Mouse (Mus musculus) limb, embryonic 12.5 days (tissue): ENCODE measurements around the gene Abcg3. TPM values are rescaled to one million over a fixed set of nuclear protein-coding genes. Genes with fewer than 3 reads are reported as not detected.

ENCODE experiments used
- ATAC-seq: fragments of 200-750 bp; cut with Nextera tagmentation; 2 replicates; pipeline ENCODE4 v1.8.0; 2017; ENCODE audit warnings: low read depth, moderate TSS enrichment; ENCODE audit not compliant: insufficient number of reproducible peaks, insufficient read depth, low FRiP score, low TSS enrichment
- H3K27ac ChIP-seq: fragments of 300-500 bp; sonication (generic); 2 replicates; pipeline ENCODE4 v1.5.1; 2016; ENCODE audit warnings: mild to moderate bottlenecking, moderate library complexity
- H3K27me3 ChIP-seq: fragments of 300-500 bp; sonication (generic); 2 replicates; pipeline ENCODE4 v1.6.1; 2016; ENCODE audit warnings: mild to moderate bottlenecking, moderate library complexity
- H3K36me3 ChIP-seq: fragments of 300-500 bp; sonication (generic); 2 replicates; pipeline ENCODE4 v1.6.1; 2016; ENCODE audit warnings: mild to moderate bottlenecking, moderate library complexity
- H3K4me1 ChIP-seq: fragments of 300-500 bp; sonication (generic); replicated peaks from 2 replicates; pipeline ENCODE4 v1.6.1; 2016
- H3K4me2 ChIP-seq: fragments of 300-500 bp; sonication (generic); 2 replicates; pipeline ENCODE4 v1.6.1; 2016; ENCODE audit warnings: mild to moderate bottlenecking, moderate library complexity
- H3K4me3 ChIP-seq: fragments of 300-500 bp; sonication (generic); replicated peaks from 2 replicates; pipeline ENCODE4 v1.5.1; 2016; ENCODE audit warnings: mild to moderate bottlenecking
- H3K9ac ChIP-seq: fragments of 300-500 bp; sonication (generic); replicated peaks from 2 replicates; pipeline ENCODE4 v1.6.1; 2016; ENCODE audit warnings: mild to moderate bottlenecking, moderate library complexity
- H3K9me3 ChIP-seq: fragments of 300-500 bp; sonication (generic); 2 replicates; pipeline ENCODE4 v1.6.1; 2016; ENCODE audit warnings: mild to moderate bottlenecking, moderate library complexity
- WGBS: fragments of 180-500 bp; shearing (Covaris S2); methylation state at CpG from one replicate; pipeline ENCODE4 v1.1.7; 2016; 5-methylcytosine and 5-hydroxymethylcytosine counted together
- polyA plus RNA-seq: library from polyadenylated mRNA; unstranded; fragments of >200 nt; fragmentation: Nextera tagmentation; extraction: Ambion mirVana; gene quantifications from 2 replicates; pipeline ENCODE4 v1.2.1, GENCODE M21; 2016

The Abcg3 gene
- polyA plus RNA-seq: 0.20 and 0.36 TPM in 2 replicates

DNA sequence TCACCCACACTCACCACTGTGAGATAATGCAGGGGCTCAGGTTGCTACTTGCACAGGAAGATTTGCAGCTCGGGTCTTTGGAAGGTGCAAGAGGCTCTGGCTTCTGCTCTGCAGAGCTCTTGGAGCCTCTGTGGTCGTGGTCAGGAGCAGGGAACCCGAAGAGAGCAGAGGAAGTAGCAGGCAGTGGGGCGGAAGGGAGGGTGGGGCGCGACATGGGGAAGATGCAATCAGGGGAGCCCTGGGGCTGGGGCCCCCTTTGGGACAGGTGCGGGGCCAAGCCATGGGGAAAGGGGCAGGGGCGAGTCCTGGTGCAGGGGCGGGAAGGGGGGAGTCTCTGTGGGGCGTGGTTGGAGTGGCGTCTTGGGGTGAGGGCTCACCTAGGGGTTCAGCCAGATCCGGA, at the start of gene Abcg3:
Gene Abcg3 (minus strand): TSS at position 184 of the 400 bp plus-strand sequence.
- no peaks in the 10 kb centered on the region for H3K9me3 ChIP-seq
- H3K27me3 ChIP-seq: no peaks in the 10 kb centered on the region
- H3K4me2 ChIP-seq: peak within 1 kb of the TSS; percentile 51
- H3K36me3 ChIP-seq: no peaks in the 10 kb centered on the region
- H3K27ac ChIP-seq: no peak within 1 kb of the TSS
- ATAC-seq: no peak
- no peaks in the 10 kb centered on the region for H3K4me1 ChIP-seq
- H3K4me3 ChIP-seq: peak within 1 kb of the TSS; percentile 19
- H3K9ac ChIP-seq: no peak within 1 kb of the TSS; the same call in 1 of the 2 replicates
- WGBS: 23% methylated on average over 12 of the region's 12 CpGs

DNA sequence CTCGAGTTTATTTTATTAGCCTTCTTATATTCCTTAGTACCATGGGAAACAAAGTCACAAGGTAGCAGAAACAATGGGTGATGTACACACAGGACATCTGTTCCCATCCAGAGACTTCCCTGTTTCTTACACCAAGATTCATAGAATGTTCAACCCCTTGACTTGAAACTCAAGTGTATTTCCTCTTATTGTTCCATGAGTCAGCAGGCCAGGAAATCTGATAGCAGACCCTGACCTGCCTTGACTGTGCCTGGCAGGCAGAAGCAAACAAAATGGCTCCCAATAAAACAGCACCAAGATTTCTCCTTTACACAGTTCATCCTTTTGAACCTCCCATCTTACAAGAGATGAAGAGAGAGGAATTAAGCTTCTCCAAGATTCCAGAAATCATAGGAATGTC, 30.0 kb upstream of the Abcg3 start:
- H3K9me3 ChIP-seq: 0 out of 2 replicates have a peak, but pooled peaks cover 4% of the 10 kb centered on the region
- H3K9ac ChIP-seq: no peak overlapping the region
- no peak overlapping the region for H3K4me2 ChIP-seq
- 76% methylated on average over 1 of the region's 1 CpGs for WGBS
- H3K4me1 ChIP-seq: no peaks in the 10 kb centered on the region
- H3K27me3 ChIP-seq: no peaks in the 10 kb centered on the region
- no peak overlapping the region for H3K4me3 ChIP-seq
- H3K36me3 ChIP-seq: no peaks in the 10 kb centered on the region
- ATAC-seq: no peak
- H3K27ac ChIP-seq: no peak overlapping the region

DNA sequence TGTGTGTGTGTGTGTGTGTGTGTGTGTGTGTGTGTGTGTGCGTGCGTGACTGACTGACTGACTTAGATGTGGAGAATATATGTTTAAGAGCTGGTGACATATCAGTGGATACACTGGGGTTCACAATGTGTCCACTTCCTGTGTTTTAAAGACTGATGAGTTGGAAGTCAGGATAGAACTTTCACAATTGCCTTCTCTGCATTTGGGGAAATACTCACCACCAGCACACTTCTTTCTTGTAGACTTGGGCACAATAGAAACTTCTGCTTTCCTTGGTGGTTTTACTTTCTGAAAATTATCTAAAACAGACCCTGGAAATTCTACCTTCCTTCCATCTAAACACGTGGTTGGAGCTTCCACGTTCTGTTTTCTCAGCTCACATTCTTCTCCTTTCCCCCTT, 29.1 kb upstream of the Abcg3 start:
- H3K9me3 ChIP-seq: 0 out of 2 replicates have a peak, but pooled peaks cover 4% of the 10 kb centered on the region
- H3K9ac ChIP-seq: no peak overlapping the region
- no peak overlapping the region for H3K4me2 ChIP-seq
- H3K36me3 ChIP-seq: no peaks in the 10 kb centered on the region
- no peak overlapping the region for H3K4me3 ChIP-seq
- H3K27me3 ChIP-seq: no peaks in the 10 kb centered on the region
- no peak for ATAC-seq
- 78% methylated on average over 4 of the region's 4 CpGs for WGBS
- H3K4me1 ChIP-seq: no peaks in the 10 kb centered on the region
- no peak overlapping the region for H3K27ac ChIP-seq

DNA sequence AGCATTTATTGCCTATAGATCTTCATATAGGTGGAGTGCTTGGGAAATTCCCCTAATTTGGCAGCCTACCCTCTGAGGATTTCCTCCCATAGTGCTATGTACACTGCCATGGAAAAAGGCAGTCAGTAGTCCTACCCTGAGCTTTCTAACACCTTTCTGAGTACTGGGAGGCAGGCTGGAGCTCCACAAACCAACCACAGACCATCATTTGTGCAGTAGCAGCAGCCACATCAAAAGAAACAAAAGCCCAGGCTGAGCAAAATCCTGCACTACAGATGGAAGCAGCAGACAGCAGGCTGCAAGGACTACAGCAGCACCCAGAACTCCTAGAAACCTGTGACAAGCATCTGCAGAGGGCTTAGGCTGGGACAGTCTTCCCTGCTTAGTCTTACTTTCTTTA, 27.9 kb upstream of the Abcg3 start:
- no peak overlapping the region for H3K27ac ChIP-seq
- H3K9me3 ChIP-seq: no peaks in the 10 kb centered on the region
- no peak for ATAC-seq
- no peaks in the 10 kb centered on the region for H3K4me1 ChIP-seq
- no peaks in the 10 kb centered on the region for H3K27me3 ChIP-seq
- H3K4me2 ChIP-seq: no peak overlapping the region
- H3K36me3 ChIP-seq: no peaks in the 10 kb centered on the region
- H3K4me3 ChIP-seq: no peak overlapping the region
- H3K9ac ChIP-seq: no peak overlapping the region

DNA sequence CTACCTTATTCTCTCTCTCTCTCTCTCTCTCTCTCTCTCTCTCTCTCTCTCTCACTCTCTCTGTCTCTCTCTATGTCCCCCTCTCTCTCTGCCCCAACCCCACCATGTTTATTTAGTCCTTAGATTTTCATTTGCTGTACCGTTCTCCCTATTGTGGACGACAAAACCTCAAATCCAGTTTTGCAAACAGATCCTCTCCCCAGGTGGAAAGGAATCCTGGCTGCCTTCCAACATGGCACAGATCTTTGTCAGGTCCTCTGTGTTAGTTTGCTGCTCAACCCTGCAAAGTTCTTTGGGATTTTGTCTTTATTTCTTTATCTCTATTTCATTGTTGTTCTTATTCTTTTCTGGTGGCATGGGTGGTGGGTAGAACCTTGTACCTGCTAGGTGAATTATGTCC, 6.9 kb upstream of the Abcg3 start:
- Histone ChIP-seq H3K9me3 (peaks cover 7% of the 10 kb centered on the region; the same call in 1 of the 2 replicates), H3K4me1 (no peaks in the 10 kb centered on the region), H3K36me3 (no peaks in the 10 kb centered on the region), H3K4me2 (no peak overlapping the region), H3K9ac (no peak overlapping the region), H3K4me3 (no peak overlapping the region), H3K27ac (no peak overlapping the region), H3K27me3 (no peaks in the 10 kb centered on the region)
- no peak for ATAC-seq
- 96% methylated on average over 2 of the region's 2 CpGs for WGBS

DNA sequence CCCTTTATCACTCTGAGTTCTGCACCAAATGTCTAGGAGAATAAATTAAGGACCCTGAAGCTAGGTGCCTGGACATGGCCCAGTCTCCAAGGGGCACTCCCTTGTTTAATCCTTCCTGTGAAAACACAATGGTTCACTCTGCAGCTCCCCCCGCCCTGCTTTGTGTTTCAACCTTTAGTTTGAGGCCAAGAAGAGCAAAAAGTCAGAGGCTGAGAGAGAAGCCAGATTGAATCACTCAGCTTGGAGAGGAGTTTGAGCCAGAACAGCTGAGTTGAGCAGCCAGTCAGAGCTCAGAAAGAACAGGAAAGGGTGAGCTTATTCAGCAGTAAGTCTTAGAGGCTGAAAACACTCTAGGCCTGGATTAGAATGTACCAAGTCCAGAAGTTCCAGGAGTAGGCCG, 5.5 kb upstream of the Abcg3 start:
- H3K9ac ChIP-seq: no peak overlapping the region
- no peaks in the 10 kb centered on the region for H3K36me3 ChIP-seq
- no peak overlapping the region for H3K27ac ChIP-seq
- H3K4me1 ChIP-seq: no peaks in the 10 kb centered on the region
- no peak overlapping the region for H3K4me3 ChIP-seq
- no peak overlapping the region for H3K4me2 ChIP-seq
- no peaks in the 10 kb centered on the region for H3K27me3 ChIP-seq
- no peak for ATAC-seq
- 68% methylated on average over 2 of the region's 2 CpGs for WGBS
- H3K9me3 ChIP-seq: peaks cover 7% of the 10 kb centered on the region; the same call in 1 of the 2 replicates

DNA sequence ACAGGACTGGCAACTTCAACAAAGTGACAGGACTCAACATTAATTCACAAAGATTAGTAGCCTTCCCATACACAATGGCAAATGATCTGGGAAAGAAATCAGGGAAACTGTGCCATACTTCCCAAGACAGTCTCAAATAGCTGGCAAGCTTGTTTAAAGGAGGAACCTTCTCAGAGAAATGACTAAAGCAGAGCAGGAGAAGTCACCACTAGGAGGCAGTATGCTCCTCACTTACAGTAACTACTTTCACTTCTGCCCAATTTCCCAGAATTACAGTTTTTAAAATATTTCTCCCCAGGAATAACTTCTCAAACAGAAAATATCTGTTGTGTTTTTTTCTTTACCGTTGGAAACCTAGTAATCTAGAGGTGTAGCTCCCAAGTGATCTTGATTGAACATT, 4.2 kb upstream of the Abcg3 start:
- Histone ChIP-seq H3K9me3 (peaks cover 7% of the 10 kb centered on the region; the same call in 1 of the 2 replicates), H3K4me2 (no peak overlapping the region), H3K27me3 (no peaks in the 10 kb centered on the region), H3K4me1 (no peaks in the 10 kb centered on the region), H3K4me3 (no peak overlapping the region), H3K36me3 (no peaks in the 10 kb centered on the region), H3K9ac (no peak overlapping the region), H3K27ac (no peak overlapping the region)
- WGBS: 37% methylated on average over 1 of the region's 1 CpGs
- ATAC-seq: no peak

DNA sequence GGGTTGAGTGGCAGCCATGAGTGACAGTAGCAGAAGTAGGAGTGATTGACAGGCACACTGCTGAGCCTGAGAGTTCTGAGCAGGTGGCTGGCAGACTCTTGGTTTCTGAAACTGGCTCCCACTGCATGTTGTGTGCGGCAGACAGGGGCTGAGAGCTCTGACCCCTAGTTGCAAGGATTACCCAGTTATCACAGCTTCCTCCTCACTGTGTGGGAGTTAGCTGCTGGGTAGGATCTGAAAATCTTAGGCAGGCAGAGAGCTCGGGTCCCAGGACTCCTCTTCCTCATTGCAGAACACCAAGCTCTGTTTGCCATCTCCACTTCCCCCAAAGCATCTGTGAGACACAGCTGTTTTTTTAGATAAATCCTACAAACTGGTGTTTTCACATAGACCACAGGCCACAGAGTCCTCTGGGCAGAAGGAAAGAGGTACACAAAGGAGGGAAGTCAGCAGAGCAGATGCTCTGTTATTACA, 3.4 kb downstream of the Abcg3 start:
- Histone ChIP-seq H3K9me3 (no peaks in the 10 kb centered on the region), H3K27me3 (no peaks in the 10 kb centered on the region), H3K36me3 (no peaks in the 10 kb centered on the region), H3K9ac (no peak overlapping the region), H3K4me2 (no peak overlapping the region), H3K4me3 (no peak overlapping the region), H3K27ac (no peak overlapping the region), H3K4me1 (no peaks in the 10 kb centered on the region)
- ATAC-seq: no peak
- WGBS: 72% methylated on average over 2 of the region's 2 CpGs

DNA sequence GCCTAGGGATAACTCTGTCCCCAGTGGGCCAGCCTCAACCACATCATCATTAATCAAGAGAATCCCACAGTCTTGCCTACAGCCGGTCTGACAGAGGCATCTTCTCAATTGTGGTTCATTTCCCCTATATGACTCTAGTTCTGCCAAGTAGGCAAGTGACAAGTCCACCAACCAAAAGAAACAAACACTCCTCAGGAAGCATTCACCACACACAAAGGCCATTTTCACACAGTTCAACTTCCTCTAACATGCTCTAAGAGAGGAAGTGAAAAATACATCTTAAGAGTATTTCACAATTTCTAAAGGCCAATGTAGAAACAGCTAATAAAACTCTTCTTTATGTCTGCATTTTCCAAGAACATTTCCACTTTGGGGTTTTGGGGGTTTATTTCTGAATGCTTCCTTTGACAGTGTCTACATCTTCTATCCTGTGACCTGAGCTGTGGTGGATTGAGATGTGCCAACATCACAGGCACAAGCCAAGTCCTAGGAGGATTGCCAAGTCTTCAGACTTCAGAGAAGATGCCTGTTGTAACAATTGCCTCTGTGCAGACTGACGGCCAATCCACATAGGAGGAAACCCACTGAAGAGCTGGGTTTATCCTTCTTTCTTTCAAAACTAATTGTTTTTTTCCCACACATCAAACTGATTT, 24.3 kb downstream of the Abcg3 start:
- H3K27ac ChIP-seq: no peak overlapping the region
- no peak overlapping the region for H3K4me2 ChIP-seq
- 77% methylated on average over 2 of the region's 2 CpGs for WGBS
- no peaks in the 10 kb centered on the region for H3K27me3 ChIP-seq
- H3K9me3 ChIP-seq: no peaks in the 10 kb centered on the region
- H3K4me1 ChIP-seq: no peaks in the 10 kb centered on the region
- H3K9ac ChIP-seq: no peak overlapping the region
- H3K4me3 ChIP-seq: no peak overlapping the region
- no peak for ATAC-seq
- no peaks in the 10 kb centered on the region for H3K36me3 ChIP-seq

DNA sequence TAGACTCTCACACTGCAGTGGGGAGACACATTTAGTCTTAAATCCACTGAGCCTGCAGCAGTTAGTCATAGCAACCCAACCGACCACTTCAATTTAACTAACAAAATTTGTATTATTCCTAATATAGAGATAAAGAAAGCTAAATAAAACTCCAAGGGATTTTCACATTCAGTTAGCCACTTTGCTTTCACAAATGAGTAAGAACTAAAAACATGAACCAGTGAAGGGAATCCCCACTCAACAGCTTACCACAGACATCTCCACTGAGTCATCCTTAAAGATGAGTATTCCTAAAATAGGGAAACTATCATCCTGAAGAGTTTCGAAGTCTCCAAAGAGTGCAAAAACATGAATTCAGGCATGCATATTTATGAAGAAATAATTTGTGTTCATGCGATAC, 27.3 kb downstream of the Abcg3 start:
- Histone ChIP-seq H3K9ac (no peak overlapping the region), H3K4me1 (no peaks in the 10 kb centered on the region), H3K4me2 (no peak overlapping the region), H3K4me3 (no peak overlapping the region), H3K27me3 (no peaks in the 10 kb centered on the region), H3K9me3 (no peaks in the 10 kb centered on the region), H3K36me3 (no peaks in the 10 kb centered on the region), H3K27ac (no peak overlapping the region)
- 91% methylated on average over 3 of the region's 3 CpGs for WGBS
- no peak for ATAC-seq

DNA sequence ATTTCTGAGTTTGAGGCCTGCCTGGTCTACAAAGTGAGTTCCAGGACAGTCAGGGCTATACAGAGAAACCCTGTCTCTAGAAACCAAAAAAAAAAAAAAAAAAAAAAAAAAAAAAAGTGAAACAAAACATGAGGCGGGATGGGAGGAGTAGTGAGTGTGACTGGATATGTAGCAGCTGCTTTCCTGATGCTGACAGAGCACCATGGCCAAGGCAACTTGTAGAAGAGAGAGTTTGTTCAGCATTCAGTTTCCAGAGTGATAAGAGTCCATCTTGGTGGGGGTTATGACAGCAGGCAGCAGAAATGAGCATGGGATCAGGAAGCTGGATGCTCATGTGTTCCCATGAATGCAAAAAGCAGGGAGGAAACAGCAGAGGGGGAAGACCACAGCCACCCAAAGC, 35.6 kb downstream of the Abcg3 start:
- 85% methylated on average over 1 of the region's 1 CpGs for WGBS
- Histone ChIP-seq H3K36me3 (no peaks in the 10 kb centered on the region), H3K9me3 (0 out of 2 replicates have a peak, but pooled peaks cover 6% of the 10 kb centered on the region), H3K4me2 (no peak overlapping the region), H3K4me3 (no peak overlapping the region), H3K4me1 (no peaks in the 10 kb centered on the region), H3K27ac (no peak overlapping the region), H3K9ac (no peak overlapping the region), H3K27me3 (no peaks in the 10 kb centered on the region)
- ATAC-seq: no peak

DNA sequence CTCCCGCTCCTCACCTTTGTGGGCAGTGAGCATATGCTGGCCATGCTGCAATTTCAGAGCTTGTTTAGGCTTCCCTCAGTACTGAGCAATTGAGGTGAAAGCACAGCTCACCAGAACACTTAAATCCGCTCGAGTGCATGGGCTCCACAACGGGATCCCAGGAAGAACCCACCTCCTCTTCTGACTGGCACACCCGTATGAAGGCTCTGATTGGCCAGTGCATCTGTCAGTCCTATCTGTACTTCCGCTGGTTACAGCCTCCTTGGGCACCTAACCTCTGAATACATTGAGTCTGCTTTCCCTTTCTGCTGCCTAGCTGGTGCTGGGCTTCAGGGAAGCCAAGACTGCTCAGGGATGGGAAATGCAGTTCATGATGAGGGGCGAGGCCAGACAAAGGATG, 48.4 kb downstream of the Abcg3 start:
- Histone ChIP-seq H3K27ac (no peak overlapping the region), H3K4me1 (no peaks in the 10 kb centered on the region), H3K4me2 (no peak overlapping the region), H3K27me3 (no peaks in the 10 kb centered on the region), H3K9ac (no peak overlapping the region), H3K4me3 (no peak overlapping the region), H3K9me3 (0 out of 2 replicates have a peak, but pooled peaks cover 5% of the 10 kb centered on the region), H3K36me3 (no peaks in the 10 kb centered on the region)
- WGBS: 86% methylated on average over 7 of the region's 7 CpGs
- no peak for ATAC-seq
